Mouse (Mus musculus) bone marrow, adult 2 months (tissue): ENCODE measurements around the gene Rmi1.

Source experiments
- CTCF ChIP-seq: fragments of 200-500 bp; IDR thresholded peaks from 2 replicates; pipeline ENCODE4 v1.5.1; 2011; ENCODE audit warnings: low read length, control low read depth; ENCODE audit not compliant: control insufficient read depth, insufficient read depth
- POLR2A ChIP-seq: fragments of 200-500 bp; IDR thresholded peaks from 2 replicates; pipeline ENCODE4 v1.6.1; 2011; ENCODE audit warnings: low read depth, mild to moderate bottlenecking, control low read depth, low read length, borderline replicate concordance; ENCODE audit not compliant: control insufficient read depth

DNA sequence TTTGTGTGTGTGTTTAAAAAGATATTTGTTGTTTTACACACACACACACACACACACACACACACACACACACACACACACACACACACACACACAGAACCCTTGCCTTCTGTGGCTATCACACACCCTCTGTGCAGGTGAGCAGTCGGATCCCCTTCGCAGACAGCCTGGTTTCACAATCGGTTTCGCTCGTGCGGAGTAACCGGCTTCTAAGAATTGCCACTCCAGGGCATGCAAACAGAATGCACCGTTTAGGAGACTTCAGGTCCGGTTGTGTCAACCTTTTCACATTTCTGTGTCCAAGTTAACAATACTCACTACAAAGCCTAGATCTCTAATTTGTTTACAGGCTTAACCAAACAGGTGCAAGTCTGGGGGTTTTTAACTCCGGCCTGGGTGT, 51.5 kb downstream of the Rmi1 start:
- no peak for TF ChIP-seq CTCF
- TF ChIP-seq POLR2A: no peak
